Mouse (Mus musculus) megakaryocyte, embryonic 14.5 days (primary cell): ENCODE results near the gene Hif1an.

Source experiments
- FLI1 ChIP-seq: IDR thresholded peaks from 2 replicates; pipeline ENCODE4 v1.6.1; 2012; ENCODE audit warnings: low read length, inconsistent platforms, mixed read lengths
- GATA1 ChIP-seq: IDR thresholded peaks from 3 replicates; pipeline ENCODE4 v1.6.1; 2012; ENCODE audit warnings: mixed read lengths, low read length, inconsistent platforms, borderline replicate concordance

GRCm38 (mm10) chr19:44591638-44592037 lies 29.0 kb downstream of the Hif1an start:
- TF ChIP-seq GATA1: no peak
- TF ChIP-seq FLI1: no peak
